ENCODE assay signal across 16 mouse cellular contexts in the genomic region with DNA sequence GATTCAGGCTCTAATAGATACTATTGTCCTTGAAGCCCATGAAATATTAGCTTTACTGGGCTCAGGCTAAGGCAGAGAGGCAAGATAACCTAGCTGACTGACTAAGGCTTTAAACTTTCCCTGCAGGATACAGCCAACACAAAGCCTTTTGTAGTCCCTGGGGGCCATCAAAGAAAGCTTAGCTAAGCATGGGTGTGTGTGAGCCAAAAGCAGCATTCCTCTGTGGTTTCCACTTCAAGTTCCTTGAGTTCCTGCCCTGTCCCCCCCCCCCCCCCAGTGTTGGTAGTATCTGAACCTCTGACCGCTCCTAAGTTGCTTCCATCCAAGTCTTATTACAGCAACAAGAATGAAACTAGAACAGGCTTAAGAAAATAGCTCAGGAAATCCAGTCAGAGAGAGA. TPM values are rescaled to one million over a fixed set of nuclear protein-coding genes. Genes with fewer than 3 reads are reported as not detected.
DNase-seq lines count a peak whose midpoint lies in the region; ATAC-seq and TF ChIP-seq lines count a peak whose summit lies in the region.
"Had no signal": no experiment of that assay in that cellular context is flagged by ENCODE, and none has a peak within 500 bp of the region (broad histone marks: within the 10 kb centered on the region; RNA-seq: fewer than 3 reads in every experiment).

No protein-coding gene starts in this region.

- no peak overlapping the region for H3K4me3 ChIP-seq in gastrocnemius, adult 2 months
- H3K4me3 ChIP-seq in midbrain, embryonic 14.5 days (replicated peaks; ENCODE audit: low read depth, low read length), result no peak overlapping the region
- no peak overlapping the region for H3K4me3 ChIP-seq in midbrain, postnatal 0 days (ENCODE audit: low read depth, low read length)
- no peak overlapping the region for H3K4me3 ChIP-seq in heart, embryonic 10.5 days
- H3K4me3 ChIP-seq: embryonic facial prominence, embryonic 13.5 days; forebrain, embryonic 15.5 days; limb, embryonic 15.5 days had no signal

- no peak for ATAC-seq in midbrain, embryonic 14.5 days (ENCODE audit: low FRiP score, low TSS enrichment)
- no peak for ATAC-seq in midbrain, postnatal 0 days (ENCODE audit: low FRiP score)
- ATAC-seq: forebrain, embryonic 15.5 days had no signal

- no peaks in the 10 kb centered on the region for H3K27me3 ChIP-seq in midbrain, embryonic 14.5 days (ENCODE audit: control insufficient read depth, insufficient read depth, low read length)
- no peaks in the 10 kb centered on the region for H3K27me3 ChIP-seq in midbrain, postnatal 0 days (ENCODE audit: insufficient read depth, low read length)
- no peaks in the 10 kb centered on the region for H3K27me3 ChIP-seq in heart, embryonic 10.5 days (ENCODE audit: insufficient read depth, poor library complexity, severe bottlenecking)
- H3K27me3 ChIP-seq: embryonic facial prominence, embryonic 13.5 days; forebrain, embryonic 15.5 days; limb, embryonic 15.5 days had no signal

- DNase-seq in gastrocnemius, postnatal 25 days, result peak; percentile 12
- no peak for DNase-seq in gastrocnemius, adult 2 months
- peak; percentile 8 for DNase-seq in midbrain, embryonic 14.5 days
- no peak for DNase-seq in midbrain, postnatal 0 days (ENCODE audit: low spot score)
- DNase-seq in heart, embryonic 10.5 days (ENCODE audit: low spot score), result peak; percentile 63
- DNase-seq in thymus, postnatal 36 days, result no peak
- DNase-seq in layer of hippocampus, adult 18-20 months (ENCODE audit: low spot score in 2 of 2), result no peak
- DNase-seq in natural killer cell, adult 2 months (ENCODE audit: low spot score in 2 of 2), result no peak
- DNase-seq: adrenal gland, adult 8-10 months; cerebellum, postnatal 36 days; gastrocnemius, postnatal 14 days; lung, adult 2 months; right cerebral cortex, adult 18-20 months had no signal

- 64% methylated on average over 1 of the region's 1 CpGs for WGBS in midbrain, embryonic 14.5 days
- WGBS in midbrain, postnatal 0 days, result 75% methylated on average over 1 of the region's 1 CpGs
- WGBS in heart, embryonic 10.5 days, result 50% methylated on average over 1 of the region's 1 CpGs

- H3K9ac ChIP-seq in midbrain, embryonic 14.5 days (replicated peaks; ENCODE audit: low read length), result no peak overlapping the region
- H3K9ac ChIP-seq in midbrain, postnatal 0 days (replicated peaks; ENCODE audit: low read length, poor library complexity, severe bottlenecking), result no peak overlapping the region
- H3K9ac ChIP-seq: embryonic facial prominence, embryonic 13.5 days; forebrain, embryonic 15.5 days; limb, embryonic 15.5 days had no signal

- H3K4me1 ChIP-seq in midbrain, embryonic 14.5 days (ENCODE audit: control insufficient read depth, insufficient read depth, low read length), result no peaks in the 10 kb centered on the region
- H3K4me1 ChIP-seq in midbrain, postnatal 0 days (ENCODE audit: insufficient read depth, low read length), result no peaks in the 10 kb centered on the region
- H3K4me1 ChIP-seq in heart, embryonic 10.5 days, result no peaks in the 10 kb centered on the region
- H3K4me1 ChIP-seq: embryonic facial prominence, embryonic 13.5 days; forebrain, embryonic 15.5 days; limb, embryonic 15.5 days had no signal

- no peak overlapping the region for H3K4me2 ChIP-seq in midbrain, embryonic 14.5 days (ENCODE audit: low read length)
- no peak overlapping the region for H3K4me2 ChIP-seq in midbrain, postnatal 0 days (ENCODE audit: low read depth, low read length, poor library complexity, severe bottlenecking)
- H3K4me2 ChIP-seq: embryonic facial prominence, embryonic 13.5 days; forebrain, embryonic 15.5 days; limb, embryonic 15.5 days had no signal

- TF ChIP-seq CTCF in gastrocnemius, adult 2 months (IDR thresholded peaks at IDR 0.05), result no peak
- TF ChIP-seq CTCF in midbrain, postnatal 0 days (IDR thresholded peaks at IDR 0.05), result no peak

- H3K9me3 ChIP-seq in midbrain, embryonic 14.5 days (ENCODE audit: control insufficient read depth, low read length), result no peaks in the 10 kb centered on the region
- no peaks in the 10 kb centered on the region for H3K9me3 ChIP-seq in midbrain, postnatal 0 days (ENCODE audit: low read length)
- H3K9me3 ChIP-seq in heart, embryonic 10.5 days, result no peaks in the 10 kb centered on the region
- H3K9me3 ChIP-seq: embryonic facial prominence, embryonic 13.5 days; forebrain, embryonic 15.5 days; limb, embryonic 15.5 days had no signal

- no peaks in the 10 kb centered on the region for H3K36me3 ChIP-seq in midbrain, embryonic 14.5 days (ENCODE audit: control insufficient read depth, insufficient read depth, low read length)
- H3K36me3 ChIP-seq in midbrain, postnatal 0 days (ENCODE audit: insufficient read depth, low read length), result no peaks in the 10 kb centered on the region
- peaks cover 90% of the 10 kb centered on the region for H3K36me3 ChIP-seq in heart, embryonic 10.5 days
- H3K36me3 ChIP-seq: embryonic facial prominence, embryonic 13.5 days; forebrain, embryonic 15.5 days; limb, embryonic 15.5 days had no signal

- intact Hi-C loops in gastrocnemius, adult 2 months (cut with DNase I), result no loop called here

- H3K27ac ChIP-seq in gastrocnemius, adult 2 months, result no peak overlapping the region
- no peak overlapping the region for H3K27ac ChIP-seq in midbrain, embryonic 14.5 days (replicated peaks; ENCODE audit: low read depth, low read length)
- H3K27ac ChIP-seq in midbrain, postnatal 0 days (ENCODE audit: low read depth, low read length), result no peak overlapping the region
- no peak overlapping the region for H3K27ac ChIP-seq in heart, embryonic 10.5 days
- H3K27ac ChIP-seq: embryonic facial prominence, embryonic 13.5 days; forebrain, embryonic 15.5 days; limb, embryonic 15.5 days had no signal

RNA-seq across cellular contexts. Expression of a gene that starts 29.9 kb away (rescaled TPM):
- 10 to 100 TPM; 47.0 to 48.0 TPM for total RNA-seq in gastrocnemius, postnatal 25 days (2021)
- 10 to 100 TPM; 56.4 to 60.1 TPM for total RNA-seq in gastrocnemius, adult 2 months (2021)
- 155 and 182 TPM in 2 replicates for polyA plus RNA-seq in midbrain, embryonic 14.5 days (2014; fragmentation: Nextera tagmentation; extraction: Ambion mirVana)
- total RNA-seq in midbrain, postnatal 0 days (2014; rRNA removed), result 121 and 136 TPM in 2 replicates
- polyA plus RNA-seq in midbrain, postnatal 0 days (2015; fragmentation: Nextera tagmentation; extraction: Ambion mirVana), result 154 TPM in 2 replicates
- polyA plus RNA-seq in heart, embryonic 10.5 days (2016; fragmentation: Nextera tagmentation; extraction: Ambion mirVana), result 124 and 136 TPM in 2 replicates
- total RNA-seq in layer of hippocampus, adult 18-20 months (2021), result 100 to 1,000 TPM; 126 to 129 TPM

RNA-seq across cellular contexts. Expression of a gene that starts 30.1 kb away (rescaled TPM):
- total RNA-seq in gastrocnemius, postnatal 25 days (2021), result 1 to 10 TPM; 4.7 to 4.9 TPM
- total RNA-seq in gastrocnemius, adult 2 months (2021), result 1 to 10 TPM; 3.8 to 5.3 TPM
- polyA plus RNA-seq in midbrain, embryonic 14.5 days (2014; fragmentation: Nextera tagmentation; extraction: Ambion mirVana), result 77.0 and 77.5 TPM in 2 replicates
- total RNA-seq in midbrain, postnatal 0 days (2014; rRNA removed), result 33.4 and 42.6 TPM in 2 replicates
- 60.0 and 65.7 TPM in 2 replicates for polyA plus RNA-seq in midbrain, postnatal 0 days (2015; fragmentation: Nextera tagmentation; extraction: Ambion mirVana)
- polyA plus RNA-seq in heart, embryonic 10.5 days (2016; fragmentation: Nextera tagmentation; extraction: Ambion mirVana), result 89.3 and 122 TPM in 2 replicates
- 10 to 100 TPM; 29.1 to 29.6 TPM for total RNA-seq in layer of hippocampus, adult 18-20 months (2021)

RNA-seq across cellular contexts. Expression of a gene that starts 56.6 kb away (rescaled TPM):
- 1 to 10 TPM in 1 of 2 experiments, under 1 TPM in 1; 0.13 to 1.1 TPM for total RNA-seq in gastrocnemius, postnatal 25 days (2021)
- 1 to 10 TPM in 1 of 2 experiments, under 1 TPM in 1; 0.54 to 2.7 TPM for total RNA-seq in gastrocnemius, adult 2 months (2021)
- polyA plus RNA-seq in midbrain, embryonic 14.5 days (2014; fragmentation: Nextera tagmentation; extraction: Ambion mirVana), result 0.15 and 0.36 TPM in 2 replicates
- 0.09 TPM in 1 of 2 replicates, not detected in the other for total RNA-seq in midbrain, postnatal 0 days (2014; rRNA removed)
- 0.18 and 0.46 TPM in 2 replicates for polyA plus RNA-seq in midbrain, postnatal 0 days (2015; fragmentation: Nextera tagmentation; extraction: Ambion mirVana)
- 131 and 248 TPM in 2 replicates for polyA plus RNA-seq in heart, embryonic 10.5 days (2016; fragmentation: Nextera tagmentation; extraction: Ambion mirVana)
- total RNA-seq in layer of hippocampus, adult 18-20 months (2021), result 1 to 10 TPM; 3.5 to 4.0 TPM

Comparison
In these comparisons a context has a peak if more than half of its experiments do, and no peak if none do; other contexts are left out.
1. DNase-seq: peak in gastrocnemius, postnatal 25 days (single experiment), midbrain, embryonic 14.5 days (single experiment) and heart, embryonic 10.5 days (single experiment); none in gastrocnemius, adult 2 months (single experiment), midbrain, postnatal 0 days (single experiment), thymus, postnatal 36 days (0 of 2), layer of hippocampus, adult 18-20 months (0 of 2) and natural killer cell, adult 2 months (0 of 2).